Mouse (Mus musculus) liver, postnatal 0 days (tissue): ENCODE results near the gene Rplp1.

Experiments
- CTCF ChIP-seq: sonication (generic); IDR thresholded peaks from 2 replicates; pipeline ENCODE4 v1.5.1; 2016; ENCODE audit warnings: antibody characterized with exemption, low read depth
- EP300 ChIP-seq: IDR thresholded peaks from 2 replicates; pipeline ENCODE4 v1.6.1; 2016; ENCODE audit warnings: antibody characterized with exemption, low read depth, mild to moderate bottlenecking

- TF ChIP-seq CTCF (no peak), EP300 (no peak)
These were observed 5.1 kb upstream of the Rplp1 start for GRCm38 (mm10) chr9:61919464-61919863.
